Mouse (Mus musculus): ENCODE measurements around the gene Rnft2. TPM values are rescaled to one million over a fixed set of nuclear protein-coding genes. Genes with fewer than 3 reads are reported as not detected.

The Rnft2 gene
- polyA plus RNA-seq, 2 experiments = 0.04 to 1.1 TPM

- no peaks in the 10 kb centered on the region for H3K9me3 ChIP-seq (ENCODE audit: control insufficient read depth, low read length)
- H3K4me2 ChIP-seq (ENCODE audit: low read depth) = no peak overlapping the region
- WGBS (ENCODE audit: insufficient replicate concordance) = 62% methylated on average over 6 of the region's 6 CpGs
- no peak overlapping the region for H3K9ac ChIP-seq (replicated peaks)
- H3K27me3 ChIP-seq (ENCODE audit: control insufficient read depth, insufficient read depth, low read length) = no peaks in the 10 kb centered on the region
- DNase-seq (ENCODE audit: low read depth in 3 of 3, low spot score in 3 of 3) (no peak), ATAC-seq (ENCODE audit: insufficient read depth) (no peak)
- TF ChIP-seq EP300 (IDR thresholded peaks at IDR 0.05; ENCODE audit: low read depth) (no peak), CTCF (IDR thresholded peaks at IDR 0.05; ENCODE audit: low read depth) (no peak)
- H3K4me1 ChIP-seq (replicated peaks; ENCODE audit: control insufficient read depth in 2 of 2, insufficient read depth in 2 of 2, low read length in 1 of 2) = peaks cover 0 to 3% of the 10 kb centered on the region in 2 experiments; a peak in 1 of 4 replicates
- H3K36me3 ChIP-seq (replicated peaks; ENCODE audit: control insufficient read depth, insufficient read depth, low read depth) = no peaks in the 10 kb centered on the region
- H3K4me3 ChIP-seq (ENCODE audit: insufficient read depth in 1 of 2, low read depth in 2 of 2, low read length in 2 of 2) = no peak overlapping the region
- no peak overlapping the region for H3K27ac ChIP-seq
Observed at GRCm38 (mm10) chr5:118259152-118259551, 14.2 kb upstream of the Rnft2 start.

GRCm38 (mm10) chr5:118256981-118257380, 12.1 kb upstream of the Rnft2 start:
- DNase-seq (ENCODE audit: low read depth in 3 of 3, low spot score in 3 of 3) = no peak
- TF ChIP-seq CTCF (IDR thresholded peaks at IDR 0.05; ENCODE audit: low read depth) (peak; percentile 41), EP300 (IDR thresholded peaks at IDR 0.05; ENCODE audit: low read depth) (no peak)

GRCm38 (mm10) chr5:118253551-118253950, 8.6 kb upstream of the Rnft2 start:
- Histone ChIP-seq H3K4me1 (replicated peaks; ENCODE audit: control insufficient read depth in 2 of 2, insufficient read depth in 2 of 2, low read length in 1 of 2) (no peaks in the 10 kb centered on the region), H3K27me3 (ENCODE audit: control insufficient read depth, insufficient read depth, low read length) (no peaks in the 10 kb centered on the region), H3K36me3 (replicated peaks; ENCODE audit: control insufficient read depth, insufficient read depth, low read depth) (no peaks in the 10 kb centered on the region), H3K4me2 (ENCODE audit: low read depth) (no peak overlapping the region), H3K4me3 (ENCODE audit: insufficient read depth in 1 of 2, low read depth in 2 of 2, low read length in 2 of 2) (no peak overlapping the region), H3K9me3 (ENCODE audit: control insufficient read depth, low read length) (no peaks in the 10 kb centered on the region), H3K9ac (replicated peaks) (no peak overlapping the region), H3K27ac (no peak overlapping the region)
- no peak for TF ChIP-seq CTCF (IDR thresholded peaks at IDR 0.05; ENCODE audit: low read depth)
- TF ChIP-seq EP300 (IDR thresholded peaks at IDR 0.05; ENCODE audit: low read depth) = no peak
- WGBS (ENCODE audit: insufficient replicate concordance) = 30% methylated on average over 3 of the region's 3 CpGs
- ATAC-seq (ENCODE audit: insufficient read depth) (no peak), DNase-seq (ENCODE audit: low read depth in 3 of 3, low spot score in 3 of 3) (no peak)

More at GRCm38 (mm10) chr5:118256981-118257380, 12.1 kb upstream of the Rnft2 start:
- Histone ChIP-seq H3K9me3 (ENCODE audit: control insufficient read depth, low read length) (no peaks in the 10 kb centered on the region), H3K4me2 (ENCODE audit: low read depth) (no peak overlapping the region), H3K4me3 (ENCODE audit: insufficient read depth in 1 of 2, low read depth in 2 of 2, low read length in 2 of 2) (no peak overlapping the region), H3K4me1 (replicated peaks; ENCODE audit: control insufficient read depth in 2 of 2, insufficient read depth in 2 of 2, low read length in 1 of 2) (peaks cover 0 to 3% of the 10 kb centered on the region in 2 experiments; a peak in 1 of 4 replicates), H3K36me3 (replicated peaks; ENCODE audit: control insufficient read depth, insufficient read depth, low read depth) (no peaks in the 10 kb centered on the region), H3K27ac (no peak overlapping the region), H3K9ac (replicated peaks) (no peak overlapping the region), H3K27me3 (ENCODE audit: control insufficient read depth, insufficient read depth, low read length) (no peaks in the 10 kb centered on the region)
- 74% methylated on average over 4 of the region's 4 CpGs for WGBS (ENCODE audit: insufficient replicate concordance)
- ATAC-seq (ENCODE audit: insufficient read depth) = no peak

- 65% methylated on average over 6 of the region's 7 CpGs for WGBS (ENCODE audit: insufficient replicate concordance)
- Histone ChIP-seq H3K4me3 (ENCODE audit: insufficient read depth in 1 of 2, low read depth in 2 of 2, low read length in 2 of 2) (no peak overlapping the region), H3K27ac (no peak overlapping the region), H3K4me2 (ENCODE audit: low read depth) (no peak overlapping the region), H3K9me3 (ENCODE audit: control insufficient read depth, low read length) (no peaks in the 10 kb centered on the region), H3K36me3 (replicated peaks; ENCODE audit: control insufficient read depth, insufficient read depth, low read depth) (no peaks in the 10 kb centered on the region), H3K4me1 (replicated peaks; ENCODE audit: control insufficient read depth in 2 of 2, insufficient read depth in 2 of 2, low read length in 1 of 2) (peaks cover 0 to under 1% of the 10 kb centered on the region in 2 experiments; a peak in 1 of 4 replicates), H3K27me3 (ENCODE audit: control insufficient read depth, insufficient read depth, low read length) (no peaks in the 10 kb centered on the region), H3K9ac (replicated peaks) (no peak overlapping the region)
- no peak for DNase-seq (ENCODE audit: low read depth in 3 of 3, low spot score in 3 of 3)
- TF ChIP-seq EP300 (IDR thresholded peaks at IDR 0.05; ENCODE audit: low read depth) (no peak), CTCF (IDR thresholded peaks at IDR 0.05; ENCODE audit: low read depth) (no peak)
- ATAC-seq (ENCODE audit: insufficient read depth) = no peak
Observed at GRCm38 (mm10) chr5:118250987-118251386, 6.1 kb upstream of the Rnft2 start.

- no peak overlapping the region for H3K4me3 ChIP-seq (ENCODE audit: insufficient read depth in 1 of 2, low read depth in 2 of 2, low read length in 2 of 2)
- peaks cover 0 to 9% of the 10 kb centered on the region in 2 experiments; a peak in 1 of 4 replicates for H3K4me1 ChIP-seq (replicated peaks; ENCODE audit: control insufficient read depth in 2 of 2, insufficient read depth in 2 of 2, low read length in 1 of 2)
- H3K9me3 ChIP-seq (ENCODE audit: control insufficient read depth, low read length) = no peaks in the 10 kb centered on the region
- 71% methylated on average over 8 of the region's 8 CpGs for WGBS (ENCODE audit: insufficient replicate concordance)
- no peak overlapping the region for H3K27ac ChIP-seq
- DNase-seq (ENCODE audit: low read depth in 3 of 3, low spot score in 3 of 3) (no peak), ATAC-seq (ENCODE audit: insufficient read depth) (no peak)
- no peak overlapping the region for H3K9ac ChIP-seq (replicated peaks)
- TF ChIP-seq CTCF (IDR thresholded peaks at IDR 0.05; ENCODE audit: low read depth) (no peak), EP300 (IDR thresholded peaks at IDR 0.05; ENCODE audit: low read depth) (no peak)
- H3K36me3 ChIP-seq (replicated peaks; ENCODE audit: control insufficient read depth, insufficient read depth, low read depth) = no peaks in the 10 kb centered on the region
- no peak overlapping the region for H3K4me2 ChIP-seq (ENCODE audit: low read depth)
- no peaks in the 10 kb centered on the region for H3K27me3 ChIP-seq (ENCODE audit: control insufficient read depth, insufficient read depth, low read length)
Observed at GRCm38 (mm10) chr5:118247378-118247777, 2.5 kb upstream of the Rnft2 start.

All from liver, embryonic 14.5 days (tissue).